Mouse (Mus musculus): ENCODE results near the gene Acacb.

DNA sequence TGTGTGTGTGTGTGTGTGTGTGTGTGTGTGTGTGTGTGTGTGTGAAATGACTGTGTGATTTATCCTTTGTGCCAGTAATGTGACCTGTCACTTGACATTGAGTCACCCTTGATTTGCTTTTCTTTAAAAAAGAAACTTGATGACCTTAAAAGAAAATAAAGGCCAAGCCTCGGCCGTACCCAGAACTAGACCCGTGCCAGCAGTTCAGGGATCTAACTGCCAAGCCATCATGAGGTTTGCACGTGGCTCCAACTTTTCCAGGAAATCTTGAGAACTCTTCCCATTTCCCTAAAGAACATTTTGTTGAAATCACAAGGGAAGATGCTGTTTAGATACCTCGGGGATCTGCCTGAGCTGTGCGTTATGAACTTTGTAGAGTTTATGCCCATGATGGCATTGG is 15.1 kb downstream of the Acacb start:
- TF ChIP-seq CTCF (IDR thresholded peaks at IDR 0.05; ENCODE audit: control insufficient read depth, insufficient read depth, low read length) (no peak), POLR2A (IDR thresholded peaks at IDR 0.05; ENCODE audit: borderline replicate concordance, control insufficient read depth, low read depth, low read length) (no peak)
